Mouse (Mus musculus): ENCODE results near the gene Sdccag8. TPM values are rescaled to one million over a fixed set of nuclear protein-coding genes. Genes with fewer than 3 reads are reported as not detected.
"Not testable (repeated sequence)": the region's sequence is repeated elsewhere in the genome, so short reads cannot be mapped to it uniquely, and the experiment has no call there.

The Sdccag8 gene
- total RNA-seq, 2 experiments from 2014 or later, result 5.0 to 6.8 TPM

- ATAC-seq (replicated peaks; ENCODE audit: low FRiP score, poor library complexity, severe bottlenecking), result no peak
Measured at GRCm38 (mm10) chr1:176827365-176827764, 12.9 kb downstream of the Sdccag8 start.

DNA sequence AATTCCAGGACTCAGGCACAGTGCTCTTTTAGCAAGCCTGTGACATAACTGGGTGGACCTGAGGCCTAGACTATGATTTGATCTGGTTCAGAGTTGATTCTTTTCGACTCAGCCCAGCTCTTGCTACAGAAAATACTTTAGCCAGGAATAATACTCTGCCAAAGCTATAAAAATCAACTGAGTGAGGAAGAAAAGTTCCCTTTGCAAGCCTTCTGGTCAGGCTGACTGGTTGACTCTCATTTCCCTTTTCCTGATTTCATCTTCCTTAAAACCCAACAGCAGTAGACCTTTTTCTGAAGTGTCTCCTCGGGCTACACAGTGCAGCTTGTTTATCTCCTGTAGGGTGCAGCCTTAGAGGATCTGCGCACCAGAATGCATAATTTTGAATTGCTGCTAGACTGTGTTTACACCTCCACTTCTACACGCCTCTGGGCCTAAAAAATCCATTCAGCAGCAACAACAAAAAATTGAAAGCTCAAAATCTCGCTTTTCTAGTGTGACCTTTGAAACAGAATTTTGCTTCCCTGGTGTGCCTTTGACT, 13.6 kb downstream of the Sdccag8 start:
- ATAC-seq (replicated peaks; ENCODE audit: low FRiP score, poor library complexity, severe bottlenecking), result no peak

DNA sequence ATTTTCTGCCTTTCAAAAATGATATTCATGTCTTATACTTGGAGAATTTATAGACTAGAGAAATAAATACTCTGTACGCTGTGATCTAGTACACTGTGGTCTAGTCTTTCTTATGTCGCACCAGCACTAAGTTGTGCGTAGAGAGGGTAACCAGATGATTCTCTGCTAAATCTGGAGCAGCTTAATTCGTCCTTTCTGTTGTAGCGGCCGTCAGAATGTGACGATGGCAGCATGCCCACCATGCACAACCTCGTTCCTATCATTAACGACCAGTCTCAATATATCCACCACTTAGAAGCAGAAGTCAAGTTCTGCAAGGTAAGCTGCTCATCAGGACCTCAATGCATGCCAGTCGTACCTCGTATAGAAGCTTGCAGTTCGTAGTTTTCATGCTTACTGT, 14.2 kb downstream of the Sdccag8 start:
- no peak for ATAC-seq (replicated peaks; ENCODE audit: low FRiP score, poor library complexity, severe bottlenecking)

GRCm38 (mm10) chr1:176832071-176832470, 17.6 kb downstream of the Sdccag8 start:
- ATAC-seq (replicated peaks; ENCODE audit: low FRiP score, poor library complexity, severe bottlenecking), result no peak

DNA sequence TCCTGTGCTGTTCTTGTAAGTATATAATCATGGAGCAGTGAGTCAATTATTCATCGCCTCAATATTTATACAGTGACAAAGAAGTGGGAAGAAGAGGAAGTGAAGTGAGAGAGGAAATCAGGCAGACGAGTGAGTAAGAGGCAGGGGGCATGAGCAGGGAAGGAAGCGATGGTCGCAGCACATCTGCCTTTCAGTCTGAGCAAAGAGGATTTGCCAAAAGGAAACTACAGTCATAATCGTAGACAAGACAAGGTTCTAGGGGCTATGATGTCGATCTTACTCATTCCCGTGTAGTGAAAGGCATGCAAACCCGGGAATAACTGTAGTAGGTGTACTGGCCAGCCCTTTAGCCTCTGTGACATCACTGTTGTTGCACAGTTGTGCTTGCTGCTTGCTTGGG, 18.1 kb downstream of the Sdccag8 start:
- no peak for ATAC-seq (replicated peaks; ENCODE audit: low FRiP score, poor library complexity, severe bottlenecking)

GRCm38 (mm10) chr1:176833257-176833656, 18.8 kb downstream of the Sdccag8 start:
- ATAC-seq (replicated peaks; ENCODE audit: low FRiP score, poor library complexity, severe bottlenecking), result no peak

GRCm38 (mm10) chr1:176833948-176834347, 19.5 kb downstream of the Sdccag8 start:
- ATAC-seq (replicated peaks; ENCODE audit: low FRiP score, poor library complexity, severe bottlenecking), result no peak

- no peak for ATAC-seq (replicated peaks; ENCODE audit: low FRiP score, poor library complexity, severe bottlenecking)
Measured at GRCm38 (mm10) chr1:176834880-176835279, 20.4 kb downstream of the Sdccag8 start.

GRCm38 (mm10) chr1:176835501-176836294, 21.2 kb downstream of the Sdccag8 start:
- peak; percentile 54 for ATAC-seq (replicated peaks; ENCODE audit: low FRiP score, poor library complexity, severe bottlenecking)

DNA sequence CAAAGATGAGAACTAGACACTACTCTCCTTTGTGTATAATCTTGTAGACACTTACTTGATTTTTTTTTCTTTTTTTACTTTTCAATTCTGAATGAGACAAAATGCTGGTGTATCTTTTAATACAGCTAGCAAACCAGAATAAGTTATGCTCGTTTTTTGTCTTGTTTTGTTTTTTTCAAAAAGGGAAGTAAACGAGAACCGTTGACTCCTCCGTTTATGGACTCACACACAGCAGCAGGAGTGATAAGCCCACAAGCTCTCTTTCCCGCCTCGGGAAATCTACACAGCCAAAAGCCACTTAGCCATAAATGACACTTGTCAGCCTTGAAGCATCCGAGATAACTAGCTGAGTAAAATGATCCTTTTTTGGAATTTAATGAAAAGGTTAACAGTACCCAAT, 22.1 kb downstream of the Sdccag8 start:
- not testable (repeated sequence) for ATAC-seq (replicated peaks; ENCODE audit: low FRiP score, poor library complexity, severe bottlenecking)

- ATAC-seq (replicated peaks; ENCODE audit: low FRiP score, poor library complexity, severe bottlenecking), result no peak
Measured at GRCm38 (mm10) chr1:176845082-176845977, 30.9 kb downstream of the Sdccag8 start.

DNA sequence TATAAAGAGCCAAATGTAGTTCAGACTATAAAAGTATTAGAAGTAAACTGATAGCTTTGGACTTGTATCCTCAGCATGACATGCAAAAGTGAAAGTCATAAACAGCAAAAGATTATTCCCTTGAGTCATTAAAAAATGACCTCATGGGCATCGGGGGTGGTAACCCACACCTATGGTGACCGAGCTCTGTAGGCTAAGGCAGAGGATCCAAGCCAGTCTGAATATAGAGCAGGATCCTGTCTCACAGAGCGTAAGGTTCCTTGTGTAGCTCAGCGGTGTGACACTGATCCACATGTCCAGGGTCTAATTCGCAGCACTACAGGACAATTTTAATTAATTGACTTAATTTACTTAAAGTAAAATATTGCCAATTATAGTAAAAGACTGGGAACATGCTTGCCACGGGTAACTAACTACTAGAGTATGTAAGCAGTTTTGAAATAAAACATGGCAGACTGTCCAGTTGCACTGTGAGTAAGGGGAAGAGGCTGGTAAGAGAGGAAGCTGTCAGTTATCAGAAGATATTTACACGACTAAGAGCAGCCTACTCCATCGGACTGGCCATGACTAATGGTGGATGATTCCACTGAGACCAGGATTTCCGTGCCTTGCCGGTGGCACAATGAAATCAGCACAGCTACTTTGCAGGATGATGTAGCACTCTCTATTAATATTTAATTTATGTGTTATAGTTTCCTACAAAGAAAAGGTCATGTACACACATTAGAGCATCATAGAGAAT, 32.8 kb downstream of the Sdccag8 start:
- ATAC-seq (replicated peaks; ENCODE audit: low FRiP score, poor library complexity, severe bottlenecking), result no peak

- no peak for ATAC-seq (replicated peaks; ENCODE audit: low FRiP score, poor library complexity, severe bottlenecking)
Measured at GRCm38 (mm10) chr1:176848613-176849290, 34.3 kb downstream of the Sdccag8 start.

GRCm38 (mm10) chr1:176849377-176849776, 34.9 kb downstream of the Sdccag8 start:
- no peak for ATAC-seq (replicated peaks; ENCODE audit: low FRiP score, poor library complexity, severe bottlenecking)

DNA sequence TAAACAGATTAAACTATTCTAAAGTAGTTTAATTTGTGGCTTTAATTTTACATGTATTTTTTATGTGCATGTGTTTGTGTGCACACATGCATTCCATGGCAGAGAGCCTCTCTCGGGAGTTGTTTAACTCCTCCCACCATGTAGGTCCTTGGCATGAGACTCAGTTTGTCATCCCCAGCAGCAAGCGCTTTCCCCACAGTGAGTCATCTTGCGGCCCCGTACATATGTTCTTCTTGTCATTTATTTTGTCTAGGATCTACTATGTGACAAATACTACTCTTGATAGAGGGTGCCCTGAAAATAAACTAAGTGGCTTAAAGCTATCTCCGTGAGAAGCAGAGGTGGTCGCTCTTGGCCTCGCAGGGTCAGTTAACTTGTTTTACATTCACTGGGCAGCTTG, 36.9 kb downstream of the Sdccag8 start:
- no peak for ATAC-seq (replicated peaks; ENCODE audit: low FRiP score, poor library complexity, severe bottlenecking)

- ATAC-seq (replicated peaks; ENCODE audit: low FRiP score, poor library complexity, severe bottlenecking), result no peak
Measured at GRCm38 (mm10) chr1:176852813-176853590, 38.5 kb downstream of the Sdccag8 start.

DNA sequence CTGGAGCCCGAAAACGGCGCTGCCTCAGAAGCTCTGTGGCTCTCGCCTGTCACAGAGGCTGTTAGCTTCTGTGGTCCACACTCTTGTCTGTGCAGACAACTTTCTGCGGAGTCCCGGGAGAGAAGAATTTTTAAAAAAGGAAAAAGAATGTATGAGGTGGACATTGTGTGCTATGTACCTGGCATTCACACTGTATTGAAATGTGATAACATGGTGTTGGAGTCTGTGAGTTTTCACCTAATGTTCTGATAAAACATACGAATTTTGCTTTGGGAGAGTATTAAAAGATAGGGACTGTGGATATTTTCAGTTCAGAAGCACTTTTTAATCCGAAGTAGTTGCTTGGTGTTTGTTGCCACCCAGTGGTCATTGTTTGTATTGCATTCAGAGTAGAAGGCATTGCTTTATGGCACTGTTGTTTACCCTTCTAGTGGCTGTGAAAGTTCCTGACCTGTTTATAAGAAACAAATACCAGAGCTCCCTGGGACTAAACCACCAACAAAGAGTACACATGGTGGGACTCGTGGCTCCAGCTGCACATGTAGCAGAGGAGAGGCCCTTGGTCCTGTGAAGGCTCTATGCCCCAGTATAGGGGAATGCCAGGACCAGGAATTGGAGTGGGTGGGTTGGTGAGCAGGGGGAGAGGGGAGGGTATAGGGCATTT, 47.7 kb downstream of the Sdccag8 start:
- peak; percentile 88 for ATAC-seq (replicated peaks; ENCODE audit: low FRiP score, poor library complexity, severe bottlenecking)

- ATAC-seq (replicated peaks; ENCODE audit: low FRiP score, poor library complexity, severe bottlenecking), result no peak
Measured at GRCm38 (mm10) chr1:176870501-176870900, 56.0 kb downstream of the Sdccag8 start.

Measured in erythroblast, adult 5-6 weeks (primary cell).